Comparison of ENCODE assay signal across 9 mouse cellular contexts in genomic region chr11:69171626-69172025, GRCm38 (mm10). TPM values are rescaled to one million over a fixed set of nuclear protein-coding genes. Genes with fewer than 3 reads are reported as not detected.
DNase-seq lines count a peak whose midpoint lies in the region; ATAC-seq and TF ChIP-seq lines count a peak whose summit lies in the region.
"Had no signal": no experiment of that assay in that cellular context is flagged by ENCODE, and none has a peak within 500 bp of the region (broad histone marks: within the 10 kb centered on the region; RNA-seq: fewer than 3 reads in every experiment).

No protein-coding gene starts in this region.

- WGBS in forebrain, embryonic 10.5 days = 33% methylated on average over 7 of the region's 7 CpGs
- 22% methylated on average over 7 of the region's 7 CpGs for WGBS in forebrain, embryonic 15.5 days

- no peaks in the 10 kb centered on the region for H3K36me3 ChIP-seq in forebrain, embryonic 10.5 days (replicated peaks)
- no peaks in the 10 kb centered on the region for H3K36me3 ChIP-seq in forebrain, embryonic 15.5 days
- no peaks in the 10 kb centered on the region for H3K36me3 ChIP-seq in testis, adult 2 months (ENCODE audit: control insufficient read depth, insufficient read depth, low read length)
- H3K36me3 ChIP-seq: liver, embryonic 15.5 days had no signal

- intact Hi-C loops in heart, postnatal 25 days (cut with DNase I) = no loop called here

- DNase-seq in forebrain, embryonic 10.5 days (ENCODE audit: extremely low spot score, low spot score) = peak; percentile 35
- DNase-seq in right cerebral cortex, postnatal 4 days = peak; percentile 65
- no peak for DNase-seq in right cerebral cortex, adult 18-20 months
- DNase-seq in embryo, embryonic 10.5 days (ENCODE audit: low spot score) = peak; percentile 70
- DNase-seq in heart, postnatal 25 days (ENCODE audit: low spot score) = peak; percentile 76
- peak; percentile 83 for DNase-seq in lung, postnatal 10 days

- H3K4me3 ChIP-seq in forebrain, embryonic 10.5 days = no peak overlapping the region
- no peak overlapping the region for H3K4me3 ChIP-seq in forebrain, embryonic 15.5 days
- H3K4me3 ChIP-seq in testis, adult 2 months (ENCODE audit: control insufficient read depth, low read depth, low read length) = no peak overlapping the region
- H3K4me3 ChIP-seq: liver, embryonic 15.5 days had no signal

- H3K27ac ChIP-seq in forebrain, embryonic 10.5 days = no peak overlapping the region
- no peak overlapping the region for H3K27ac ChIP-seq in forebrain, embryonic 15.5 days (replicated peaks)
- no peak overlapping the region for H3K27ac ChIP-seq in testis, adult 2 months (ENCODE audit: control insufficient read depth, insufficient read depth, low read depth, low read length)
- H3K27ac ChIP-seq: liver, embryonic 15.5 days had no signal

- H3K4me1 ChIP-seq in forebrain, embryonic 10.5 days = 0 out of 2 replicates have a peak, but pooled peaks cover 7% of the 10 kb centered on the region
- H3K4me1 ChIP-seq in forebrain, embryonic 15.5 days = no peaks in the 10 kb centered on the region
- H3K4me1 ChIP-seq in testis, adult 2 months (ENCODE audit: control insufficient read depth, insufficient read depth, low read length) = peaks cover 5% of the 10 kb centered on the region
- H3K4me1 ChIP-seq: liver, embryonic 15.5 days had no signal

- ATAC-seq in forebrain, embryonic 15.5 days (replicated peaks) = no peak

- no peak overlapping the region for H3K4me2 ChIP-seq in forebrain, embryonic 15.5 days (replicated peaks)
- H3K4me2 ChIP-seq: liver, embryonic 15.5 days had no signal

- TF ChIP-seq POLR2A in testis, adult 2 months (IDR thresholded peaks at IDR 0.05; ENCODE audit: control insufficient read depth, low read depth, low read length) = no peak

- TF ChIP-seq CTCF in testis, adult 2 months (IDR thresholded peaks at IDR 0.05; ENCODE audit: control insufficient read depth, insufficient read depth, insufficient replicate concordance, low read depth, low read length) = peak; percentile 96

- no peaks in the 10 kb centered on the region for H3K9me3 ChIP-seq in forebrain, embryonic 10.5 days
- H3K9me3 ChIP-seq in forebrain, embryonic 15.5 days = no peaks in the 10 kb centered on the region
- H3K9me3 ChIP-seq: liver, embryonic 15.5 days had no signal

- no peak overlapping the region for H3K9ac ChIP-seq in forebrain, embryonic 15.5 days (replicated peaks)
- H3K9ac ChIP-seq: liver, embryonic 15.5 days had no signal

- H3K27me3 ChIP-seq in forebrain, embryonic 10.5 days (ENCODE audit: poor library complexity, severe bottlenecking) = no peaks in the 10 kb centered on the region
- no peaks in the 10 kb centered on the region for H3K27me3 ChIP-seq in forebrain, embryonic 15.5 days
- H3K27me3 ChIP-seq in testis, adult 2 months (ENCODE audit: control insufficient read depth, insufficient read depth, low read length) = no peaks in the 10 kb centered on the region

RNA-seq across cellular contexts. Expression of gene Alox12b, which starts 14.8 kb away (rescaled TPM):
- 0.05 TPM in 1 of 2 replicates, not detected in the other for polyA plus RNA-seq in forebrain, embryonic 10.5 days (2016; fragmentation: Nextera tagmentation; extraction: Ambion mirVana)
- not detected in 2 replicates for polyA plus RNA-seq in forebrain, embryonic 15.5 days (2015; fragmentation: Nextera tagmentation; extraction: Ambion mirVana)
- total RNA-seq in heart, postnatal 25 days (2021) = not detected
- polyA plus RNA-seq in testis, adult 2 months (2012; rRNA removed) = 0.29 and 0.49 TPM in 2 replicates
- polyA plus RNA-seq: liver, embryonic 15.5 days had no signal

RNA-seq across cellular contexts. Expression of gene Alox8, which starts 26.0 kb away (rescaled TPM):
- polyA plus RNA-seq in forebrain, embryonic 10.5 days (2016; fragmentation: Nextera tagmentation; extraction: Ambion mirVana) = 0.10 TPM in 1 of 2 replicates, not detected in the other
- polyA plus RNA-seq in forebrain, embryonic 15.5 days (2015; fragmentation: Nextera tagmentation; extraction: Ambion mirVana) = 0.05 TPM in 1 of 2 replicates, not detected in the other
- 1 to 10 TPM; 1.6 to 1.8 TPM for total RNA-seq in heart, postnatal 25 days (2021)
- 0.05 and 0.06 TPM in 2 replicates for polyA plus RNA-seq in testis, adult 2 months (2012; rRNA removed)

RNA-seq across cellular contexts. Expression of gene Aloxe3, which starts 45.9 kb away (rescaled TPM):
- 0.26 and 0.28 TPM in 2 replicates for polyA plus RNA-seq in forebrain, embryonic 10.5 days (2016; fragmentation: Nextera tagmentation; extraction: Ambion mirVana)
- 2.2 and 3.6 TPM in 2 replicates for polyA plus RNA-seq in forebrain, embryonic 15.5 days (2015; fragmentation: Nextera tagmentation; extraction: Ambion mirVana)
- not detected for total RNA-seq in heart, postnatal 25 days (2021)
- polyA plus RNA-seq in testis, adult 2 months (2012; rRNA removed) = 6.1 and 7.0 TPM in 2 replicates
- polyA plus RNA-seq: liver, embryonic 15.5 days had no signal

RNA-seq across cellular contexts. Expression of gene 9130213A22Rik, which starts 49.2 kb away (rescaled TPM):
- 0.11 and 0.16 TPM in 2 replicates for polyA plus RNA-seq in forebrain, embryonic 10.5 days (2016; fragmentation: Nextera tagmentation; extraction: Ambion mirVana)
- 0.31 and 0.38 TPM in 2 replicates for polyA plus RNA-seq in forebrain, embryonic 15.5 days (2015; fragmentation: Nextera tagmentation; extraction: Ambion mirVana)
- under 1 TPM in 1 of 2 experiments, not detected in 1; 0.21 TPM for total RNA-seq in heart, postnatal 25 days (2021)
- polyA plus RNA-seq in testis, adult 2 months (2012; rRNA removed) = 0.24 and 0.28 TPM in 2 replicates

RNA-seq across cellular contexts. Expression of gene Hes7, which starts 51.4 kb away (rescaled TPM):
- 0.16 and 0.17 TPM in 2 replicates for polyA plus RNA-seq in forebrain, embryonic 10.5 days (2016; fragmentation: Nextera tagmentation; extraction: Ambion mirVana)
- 0.42 and 0.46 TPM in 2 replicates for polyA plus RNA-seq in forebrain, embryonic 15.5 days (2015; fragmentation: Nextera tagmentation; extraction: Ambion mirVana)
- under 1 TPM in 1 of 2 experiments, not detected in 1; 0.14 TPM for total RNA-seq in heart, postnatal 25 days (2021)
- 0.17 TPM in 2 replicates for polyA plus RNA-seq in testis, adult 2 months (2012; rRNA removed)
